Mouse (Mus musculus) cortical plate, adult 2 months (tissue): ENCODE measurements around the gene Stk16.

Source experiments
- CTCF ChIP-seq: fragments of 200-500 bp; IDR thresholded peaks from 2 replicates; pipeline ENCODE4 v1.5.1; 2011; ENCODE audit warnings: mild to moderate bottlenecking, control low read depth, low read length; ENCODE audit not compliant: insufficient read depth; ENCODE audit errors: extremely low read depth
- POLR2A ChIP-seq: fragments of 200-500 bp; IDR thresholded peaks from 2 replicates; pipeline ENCODE4 v1.6.1; 2011; ENCODE audit warnings: mild to moderate bottlenecking, low read length, control low read depth; ENCODE audit not compliant: insufficient read depth; ENCODE audit errors: extremely low read depth

GRCm38 (mm10) chr1:75253849-75254624 lies 43.4 kb downstream of the Stk16 start:
- TF ChIP-seq POLR2A (no peak), CTCF (peak; percentile 84)
